Mouse (Mus musculus) megakaryocyte, embryonic 14.5 days (primary cell): Measurements from ENCODE around the gene Cdt1.

Experiments used
- FLI1 ChIP-seq: IDR thresholded peaks from 2 replicates; pipeline ENCODE4 v1.6.1; 2012; ENCODE audit warnings: low read length, inconsistent platforms, mixed read lengths
- GATA1 ChIP-seq: IDR thresholded peaks from 3 replicates; pipeline ENCODE4 v1.6.1; 2012; ENCODE audit warnings: mixed read lengths, low read length, inconsistent platforms, borderline replicate concordance

GRCm38 (mm10) chr8:122529159-122529558 is 38.7 kb upstream of the Cdt1 start:
- TF ChIP-seq GATA1 (no peak), FLI1 (no peak)
